ENCODE assay signal across 9 mouse cellular contexts in genomic region chr17:34287648-34288047, GRCm38 (mm10). TPM values are rescaled to one million over a fixed set of nuclear protein-coding genes. Genes with fewer than 3 reads are reported as not detected.
DNase-seq lines count a peak whose midpoint lies in the region; ATAC-seq and TF ChIP-seq lines count a peak whose summit lies in the region.
"Had no signal": no experiment of that assay in that cellular context is flagged by ENCODE, and none has a peak within 500 bp of the region (broad histone marks: within the 10 kb centered on the region; RNA-seq: fewer than 3 reads in every experiment).

Gene H2-Aa, minus strand, starts transcription at chr17:34287823.

- no peaks in the 10 kb centered on the region for H3K27me3 ChIP-seq in heart, adult 2 months (ENCODE audit: control insufficient read depth, insufficient read depth, low read length)

- no peak within 1 kb of the TSS for H3K4me3 ChIP-seq in heart, adult 2 months
- H3K4me3 ChIP-seq: limb, embryonic 12.5 days had no signal

- H3K4me1 ChIP-seq in heart, adult 2 months (ENCODE audit: control insufficient read depth, insufficient read depth, low read length), result peaks cover 1% of the 10 kb centered on the region; the same call in 1 of the 2 replicates
- H3K4me1 ChIP-seq: limb, embryonic 12.5 days had no signal

- TF ChIP-seq CTCF in heart, adult 2 months (IDR thresholded peaks at IDR 0.05), result no peak

- 21% methylated on average over 8 of the region's 8 CpGs for WGBS in heart, adult 2 months

- H3K36me3 ChIP-seq in heart, adult 2 months (ENCODE audit: control insufficient read depth, insufficient read depth, low read length), result no peaks in the 10 kb centered on the region
- H3K36me3 ChIP-seq: limb, embryonic 12.5 days had no signal

- no peak for TF ChIP-seq EP300 in heart, adult 2 months (IDR thresholded peaks at IDR 0.05; ENCODE audit: insufficient read depth, low read depth, low read length)

- no peaks in the 10 kb centered on the region for H3K79me2 ChIP-seq in heart, adult 2 months (replicated peaks; ENCODE audit: control insufficient read depth, insufficient read depth, low read length)

- no peak for TF ChIP-seq POLR2A in heart, adult 2 months (IDR thresholded peaks at IDR 0.05; ENCODE audit: insufficient read depth, low read depth, low read length)

- H3K9ac ChIP-seq in heart, adult 2 months (ENCODE audit: low read depth, low read length), result no peak within 1 kb of the TSS
- H3K9ac ChIP-seq: limb, embryonic 12.5 days had no signal

- peak; percentile 96 for DNase-seq in B cell, adult 2 months
- peak; percentile 76 for DNase-seq in R1 (ENCODE audit: low read depth, low spot score)
- peak; percentile 70 to 85 for DNase-seq in heart, adult 2 months
- peak; percentile 91 for DNase-seq in kidney, postnatal 14 days
- peak; percentile 93 to 94 for DNase-seq in lung, adult 18-20 months
- peak; percentile 60 for DNase-seq in retina, postnatal 1 day
- DNase-seq in urinary bladder, adult 2 months (ENCODE audit: low spot score), result no peak

- intact Hi-C loops in heart, adult 2 months (cut with DNase I), result no loop called here

- H3K27ac ChIP-seq in heart, adult 2 months, result no peak within 1 kb of the TSS
- H3K27ac ChIP-seq: limb, embryonic 12.5 days had no signal

- ATAC-seq in common myeloid progenitor, adult 5-6 weeks (replicated peaks; ENCODE audit: low read depth, poor library complexity, severe bottlenecking), result peak; percentile 80

RNA-seq across cellular contexts. Expression of gene H2-Aa, which starts in this region (rescaled TPM):
- total RNA-seq in common myeloid progenitor, adult 5-6 weeks (2017), result 17.1 and 26.2 TPM in 2 replicates
- 10 to 100 TPM; 26.8 to 38.4 TPM for total RNA-seq in heart, adult 2 months (2021)
- polyA plus RNA-seq in heart, adult 2 months (2012; rRNA removed), result 99.0 and 141 TPM in 2 replicates
- polyA plus RNA-seq in urinary bladder, adult 2 months (2012; rRNA removed), result 281 and 288 TPM in 2 replicates
- polyA plus RNA-seq: limb, embryonic 12.5 days had no signal
